ENCODE assay signal across 17 mouse cellular contexts in the genomic region with DNA sequence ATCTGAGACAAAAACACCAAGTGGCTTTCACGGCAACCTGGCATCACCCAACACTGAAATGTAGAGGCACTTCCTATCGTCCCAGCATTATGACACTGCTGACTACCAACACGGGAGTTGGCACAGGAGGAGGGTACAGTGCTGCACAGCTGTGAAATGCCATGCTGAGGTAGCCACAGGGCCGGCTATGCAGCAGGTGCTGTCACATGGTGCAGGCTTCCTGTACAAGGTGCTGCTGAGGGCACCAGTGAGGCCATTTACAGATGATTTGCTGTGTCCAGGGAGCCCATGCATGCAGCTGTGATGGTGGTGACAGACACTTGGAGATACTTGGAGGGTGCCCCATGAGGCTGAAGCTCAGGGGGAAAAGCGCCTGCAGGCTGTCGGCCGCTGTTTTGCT.
DNase-seq lines count a peak whose midpoint lies in the region; ATAC-seq and TF ChIP-seq lines count a peak whose summit lies in the region.
"Had no signal": no experiment of that assay in that cellular context is flagged by ENCODE, and none has a peak within 500 bp of the region (broad histone marks: within the 10 kb centered on the region; RNA-seq: fewer than 3 reads in every experiment).

No protein-coding gene starts in this region.

- no peak overlapping the region for H3K4me3 ChIP-seq in heart, embryonic 10.5 days
- no peak overlapping the region for H3K4me3 ChIP-seq in liver, postnatal 0 days (ENCODE audit: low read depth, low read length)
- no peak overlapping the region for H3K4me3 ChIP-seq in liver, embryonic 11.5 days (ENCODE audit: low read depth, low read length)
- H3K4me3 ChIP-seq: embryonic facial prominence, embryonic 12.5 days; erythroblast, embryonic 14.5 days; forebrain, embryonic 13.5 days; hindbrain, embryonic 13.5 days; limb, embryonic 10.5 days; midbrain, embryonic 10.5 days; neural tube, embryonic 15.5 days had no signal

- peaks cover 80% of the 10 kb centered on the region for H3K36me3 ChIP-seq in heart, embryonic 10.5 days
- peaks cover 66% of the 10 kb centered on the region for H3K36me3 ChIP-seq in liver, postnatal 0 days (replicated peaks; ENCODE audit: insufficient read depth, low read length)
- peaks cover 5% of the 10 kb centered on the region; the same call in 1 of the 2 replicates for H3K36me3 ChIP-seq in liver, embryonic 11.5 days (ENCODE audit: control insufficient read depth, insufficient read depth, low read length)
- H3K36me3 ChIP-seq in splenic B cell, adult 2 months (ENCODE audit: control insufficient read depth, insufficient read depth, low read length, poor library complexity, severe bottlenecking) = no peaks in the 10 kb centered on the region

- ATAC-seq in liver, postnatal 0 days = peak; percentile 11; the same call in 1 of the 2 replicates
- no peak for ATAC-seq in liver, embryonic 11.5 days (replicated peaks; ENCODE audit: low FRiP score)

- DNase-seq in heart, embryonic 10.5 days (ENCODE audit: low spot score) = no peak
- DNase-seq in heart, postnatal 14 days = no peak
- no peak for DNase-seq in liver, postnatal 0 days
- no peak for DNase-seq in liver, embryonic 11.5 days (ENCODE audit: low spot score)
- peak; percentile 7 for DNase-seq in splenic B cell, adult 2 months (ENCODE audit: low read depth, low spot score)
- DNase-seq in thymus, postnatal 25 days = peak; percentile 72
- DNase-seq in urinary bladder, postnatal 14 days (ENCODE audit: low spot score) = no peak
- DNase-seq in urinary bladder, adult 2 months (ENCODE audit: low spot score) = no peak
- DNase-seq: gastrocnemius, postnatal 25 days; lung, adult 2 months had no signal

- no peaks in the 10 kb centered on the region for H3K9me3 ChIP-seq in heart, embryonic 10.5 days
- no peaks in the 10 kb centered on the region for H3K9me3 ChIP-seq in liver, postnatal 0 days (ENCODE audit: low read length)
- H3K9me3 ChIP-seq in liver, embryonic 11.5 days (ENCODE audit: control insufficient read depth, low read length) = no peaks in the 10 kb centered on the region
- H3K9me3 ChIP-seq: embryonic facial prominence, embryonic 12.5 days; forebrain, embryonic 13.5 days; hindbrain, embryonic 13.5 days; limb, embryonic 10.5 days; midbrain, embryonic 10.5 days; neural tube, embryonic 15.5 days had no signal

- no peak for TF ChIP-seq EP300 in liver, postnatal 0 days (IDR thresholded peaks at IDR 0.05; ENCODE audit: low read depth)

- TF ChIP-seq CTCF in liver, postnatal 0 days (IDR thresholded peaks at IDR 0.05; ENCODE audit: low read depth) = no peak

- no peak overlapping the region for H3K4me2 ChIP-seq in liver, postnatal 0 days (ENCODE audit: low read depth, low read length)
- no peak overlapping the region for H3K4me2 ChIP-seq in liver, embryonic 11.5 days
- H3K4me2 ChIP-seq: embryonic facial prominence, embryonic 12.5 days; forebrain, embryonic 13.5 days; hindbrain, embryonic 13.5 days; neural tube, embryonic 15.5 days had no signal

- H3K27ac ChIP-seq in heart, embryonic 10.5 days = peak overlapping the region; percentile 52; the same call in 1 of the 2 replicates
- H3K27ac ChIP-seq in liver, postnatal 0 days (ENCODE audit: low read depth) = no peak overlapping the region
- H3K27ac ChIP-seq in liver, embryonic 11.5 days (ENCODE audit: low read depth, low read length) = no peak overlapping the region
- H3K27ac ChIP-seq: embryonic facial prominence, embryonic 12.5 days; forebrain, embryonic 13.5 days; hindbrain, embryonic 13.5 days; limb, embryonic 10.5 days; midbrain, embryonic 10.5 days; neural tube, embryonic 15.5 days had no signal

- peaks cover 34% of the 10 kb centered on the region; the same call in 1 of the 2 replicates for H3K4me1 ChIP-seq in heart, embryonic 10.5 days
- H3K4me1 ChIP-seq in liver, postnatal 0 days (ENCODE audit: insufficient read depth) = no peaks in the 10 kb centered on the region
- H3K4me1 ChIP-seq in liver, embryonic 11.5 days (replicated peaks; ENCODE audit: control insufficient read depth, insufficient read depth, low read length) = no peaks in the 10 kb centered on the region
- H3K4me1 ChIP-seq: embryonic facial prominence, embryonic 12.5 days; forebrain, embryonic 13.5 days; hindbrain, embryonic 13.5 days; limb, embryonic 10.5 days; midbrain, embryonic 10.5 days; neural tube, embryonic 15.5 days had no signal

- H3K27me3 ChIP-seq in heart, embryonic 10.5 days (ENCODE audit: insufficient read depth, poor library complexity, severe bottlenecking) = no peaks in the 10 kb centered on the region
- no peaks in the 10 kb centered on the region for H3K27me3 ChIP-seq in liver, postnatal 0 days (ENCODE audit: insufficient read depth, low read length)
- H3K27me3 ChIP-seq in liver, embryonic 11.5 days (replicated peaks; ENCODE audit: control insufficient read depth, insufficient read depth, low read length) = no peaks in the 10 kb centered on the region
- H3K27me3 ChIP-seq in splenic B cell, adult 2 months (ENCODE audit: control insufficient read depth, insufficient read depth, low read length, poor library complexity, severe bottlenecking) = no peaks in the 10 kb centered on the region
- H3K27me3 ChIP-seq: embryonic facial prominence, embryonic 12.5 days; forebrain, embryonic 13.5 days; hindbrain, embryonic 13.5 days; neural tube, embryonic 15.5 days had no signal

- H3K9ac ChIP-seq in liver, postnatal 0 days (replicated peaks) = no peak overlapping the region
- no peak overlapping the region for H3K9ac ChIP-seq in liver, embryonic 11.5 days (ENCODE audit: low read depth, low read length)
- H3K9ac ChIP-seq: embryonic facial prominence, embryonic 12.5 days; forebrain, embryonic 13.5 days; hindbrain, embryonic 13.5 days; neural tube, embryonic 15.5 days had no signal

- WGBS in heart, embryonic 10.5 days = 69% methylated on average over 7 of the region's 7 CpGs
- WGBS in liver, postnatal 0 days (ENCODE audit: insufficient replicate concordance) = 75% methylated on average over 7 of the region's 7 CpGs
- WGBS in liver, embryonic 11.5 days = 88% methylated on average over 7 of the region's 7 CpGs

- intact Hi-C loops in heart, postnatal 14 days (cut with DNase I) = loop anchor here (5.0 to 10.0 kb wide), 5 partner anchors 120 to 1285 kb away; no protein-coding TSS in a partner anchor

Comparison
In these comparisons a context has a peak if more than half of its experiments do, and no peak if none do; other contexts are left out.
1. DNase-seq: peak in splenic B cell, adult 2 months (single experiment) and thymus, postnatal 25 days (single experiment); none in heart, embryonic 10.5 days (single experiment), heart, postnatal 14 days (0 of 2), liver, postnatal 0 days (single experiment), liver, embryonic 11.5 days (single experiment), urinary bladder, postnatal 14 days (single experiment) and urinary bladder, adult 2 months (single experiment).